In the genomic region with DNA sequence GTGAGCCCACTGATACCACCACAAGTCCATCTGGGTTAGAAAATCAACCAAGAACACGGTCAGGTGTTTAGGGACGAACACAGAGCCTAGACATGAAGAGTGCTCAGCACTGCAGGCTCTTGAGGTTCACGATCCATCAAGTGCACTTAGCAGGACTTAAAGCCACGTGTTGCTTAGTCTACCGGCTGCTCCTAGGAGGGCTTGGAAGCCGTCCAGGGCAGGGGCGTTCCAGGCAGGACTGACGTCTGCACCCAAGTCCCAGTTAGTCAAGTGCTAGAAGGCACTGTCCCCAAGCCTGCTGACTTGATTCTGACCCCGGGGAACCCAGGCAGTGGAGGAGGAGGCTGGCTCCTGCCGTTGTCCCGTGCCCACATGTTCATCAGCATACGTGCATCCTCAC, we compare ENCODE assay signal across 27 mouse cellular contexts. TPM values are rescaled to one million over a fixed set of nuclear protein-coding genes. Genes with fewer than 3 reads are reported as not detected.
A peak's percentile ranks its signal among the peaks of the same experiment; 100 is the strongest.
DNase-seq lines count a peak whose midpoint lies in the region; ATAC-seq and TF ChIP-seq lines count a peak whose summit lies in the region.
"Had no signal": no experiment of that assay in that cellular context is flagged by ENCODE, and none has a peak within 500 bp of the region (broad histone marks: within the 10 kb centered on the region; RNA-seq: fewer than 3 reads in every experiment).

No protein-coding gene starts in this region.

- no peak overlapping the region for H3K27ac ChIP-seq in lung, postnatal 0 days (ENCODE audit: low read length)
- no peak overlapping the region for H3K27ac ChIP-seq in stomach, postnatal 0 days (replicated peaks)
- H3K27ac ChIP-seq: forebrain, embryonic 10.5 days; hindbrain, embryonic 14.5 days; limb, embryonic 15.5 days; liver, embryonic 14.5 days; midbrain, embryonic 12.5 days had no signal

- peak; percentile 40 for DNase-seq in heart, postnatal 4 days
- no peak for DNase-seq in heart, adult 8-10 months (ENCODE audit: low spot score)
- DNase-seq in lung, adult 2 months: peak; percentile 68
- DNase-seq in lung, postnatal 0 days (ENCODE audit: low spot score): peak; percentile 91
- no peak for DNase-seq in stomach, postnatal 0 days (ENCODE audit: low spot score)
- no peak for DNase-seq in layer of hippocampus, postnatal 14 days (ENCODE audit: low spot score in 2 of 2)
- no peak for DNase-seq in kidney, adult 18-20 months
- DNase-seq: adrenal gland, adult 8-10 months; cerebellum, adult 8-10 months; gastrocnemius, postnatal 36 days; kidney, adult 8-10 months; kidney, postnatal 10 days; layer of hippocampus, postnatal 36 days; thymus, adult 2 months; thymus, postnatal 4 days had no signal

- peaks cover 62% of the 10 kb centered on the region for H3K36me3 ChIP-seq in lung, postnatal 0 days (ENCODE audit: insufficient read depth, low read length)
- peaks cover 68% of the 10 kb centered on the region for H3K36me3 ChIP-seq in stomach, postnatal 0 days (ENCODE audit: control insufficient read depth, insufficient read depth, low read length)

- no peaks in the 10 kb centered on the region for H3K27me3 ChIP-seq in lung, postnatal 0 days (replicated peaks; ENCODE audit: insufficient read depth, low read length)
- H3K27me3 ChIP-seq in stomach, postnatal 0 days (ENCODE audit: control insufficient read depth, insufficient read depth, low read length): no peaks in the 10 kb centered on the region
- H3K27me3 ChIP-seq: limb, embryonic 15.5 days; midbrain, embryonic 12.5 days had no signal

- H3K4me2 ChIP-seq in lung, postnatal 0 days (replicated peaks; ENCODE audit: low read depth, low read length): no peak overlapping the region
- H3K4me2 ChIP-seq in stomach, postnatal 0 days (replicated peaks; ENCODE audit: low read depth): no peak overlapping the region
- H3K4me2 ChIP-seq: heart, embryonic 11.5 days; hindbrain, embryonic 14.5 days; limb, embryonic 15.5 days; midbrain, embryonic 12.5 days had no signal

- H3K9me3 ChIP-seq in lung, postnatal 0 days (ENCODE audit: low read length): no peaks in the 10 kb centered on the region
- H3K9me3 ChIP-seq in stomach, postnatal 0 days (ENCODE audit: control insufficient read depth, low read length): no peaks in the 10 kb centered on the region
- H3K9me3 ChIP-seq: forebrain, embryonic 10.5 days; limb, embryonic 15.5 days; midbrain, embryonic 12.5 days had no signal

- TF ChIP-seq CTCF in lung, adult 2 months (IDR thresholded peaks at IDR 0.05; ENCODE audit: insufficient read depth, low read length): no peak
- no peak for TF ChIP-seq CTCF in lung, postnatal 0 days (IDR thresholded peaks at IDR 0.05)
- no peak for TF ChIP-seq CTCF in stomach, postnatal 0 days (IDR thresholded peaks at IDR 0.05; ENCODE audit: low read depth)

- H3K4me1 ChIP-seq in lung, adult 2 months (ENCODE audit: control insufficient read depth, insufficient read depth, low read length): peaks cover 2% of the 10 kb centered on the region; the same call in 1 of the 2 replicates
- no peaks in the 10 kb centered on the region for H3K4me1 ChIP-seq in lung, postnatal 0 days (ENCODE audit: insufficient read depth, low read depth, low read length)
- H3K4me1 ChIP-seq in stomach, postnatal 0 days (replicated peaks; ENCODE audit: control insufficient read depth, insufficient read depth): no peaks in the 10 kb centered on the region
- H3K4me1 ChIP-seq: forebrain, embryonic 10.5 days; limb, embryonic 15.5 days; midbrain, embryonic 12.5 days had no signal

- H3K4me3 ChIP-seq in lung, adult 2 months (replicated peaks; ENCODE audit: extremely low read depth, low read depth, low read length): no peak overlapping the region
- no peak overlapping the region for H3K4me3 ChIP-seq in lung, postnatal 0 days (ENCODE audit: low read depth, low read length)
- no peak overlapping the region for H3K4me3 ChIP-seq in stomach, postnatal 0 days (ENCODE audit: low read depth, low read length)
- H3K4me3 ChIP-seq: forebrain, embryonic 10.5 days; limb, embryonic 15.5 days; midbrain, embryonic 12.5 days had no signal

- TF ChIP-seq POLR2A in lung, adult 2 months (IDR thresholded peaks at IDR 0.05; ENCODE audit: borderline replicate concordance, extremely low read depth, low read depth, low read length): no peak

- ATAC-seq in lung, postnatal 0 days: peak; percentile 95
- 0 out of 2 replicates have a peak, but pooled peaks have one; percentile 14 for ATAC-seq in stomach, postnatal 0 days (ENCODE audit: low FRiP score, low TSS enrichment)
- ATAC-seq: activated CD4-positive, CD25-positive, alpha-beta regulatory T cell, adult 4 months; inflammation-experienced regulatory T-cells, adult 6 months had no signal

- 59% methylated on average over 12 of the region's 12 CpGs for WGBS in lung, adult 2 months
- 46% methylated on average over 12 of the region's 12 CpGs for WGBS in lung, postnatal 0 days
- WGBS in stomach, postnatal 0 days: 65% methylated on average over 12 of the region's 12 CpGs

- no peak; the same call in 1 of the 2 replicates for TF ChIP-seq EP300 in lung, postnatal 0 days (IDR thresholded peaks at IDR 0.05)
- TF ChIP-seq EP300 in stomach, postnatal 0 days (optimal IDR thresholded peaks at IDR 0.05): no peak

- H3K9ac ChIP-seq in lung, postnatal 0 days (replicated peaks; ENCODE audit: low read depth): no peak overlapping the region
- no peak overlapping the region for H3K9ac ChIP-seq in stomach, postnatal 0 days (ENCODE audit: low read length)
- H3K9ac ChIP-seq: hindbrain, embryonic 14.5 days; limb, embryonic 15.5 days; liver, embryonic 14.5 days; midbrain, embryonic 12.5 days had no signal

RNA-seq across cellular contexts. Expression of gene Amn, which starts 49.7 kb away (rescaled TPM):
- under 1 TPM in 1 of 2 experiments, not detected in 1; 0.43 TPM for total RNA-seq in heart, postnatal 4 days (2021)
- total RNA-seq in heart, adult 8-10 months (2022): under 1 TPM in 1 of 4 experiments, not detected in 3; 0.41 TPM
- polyA plus RNA-seq in lung, adult 2 months (2012; rRNA removed): 0.43 and 0.66 TPM in 2 replicates
- 0.31 and 0.40 TPM in 2 replicates for polyA plus RNA-seq in lung, postnatal 0 days (2015; fragmentation: Nextera tagmentation; extraction: Ambion mirVana)
- polyA plus RNA-seq in stomach, postnatal 0 days (2015; fragmentation: Nextera tagmentation; extraction: Ambion mirVana): 0.22 TPM in 2 replicates
- total RNA-seq in layer of hippocampus, postnatal 14 days (2021): 10 to 100 TPM in 1 of 2 experiments, 1 to 10 TPM in 1; 5.9 to 11.1 TPM
- total RNA-seq: gastrocnemius, adult 18-20 months; gastrocnemius, postnatal 36 days; heart, postnatal 25 days; megakaryocyte progenitor cell, adult 5-6 weeks; monocyte, adult 5-6 weeks had no signal
- polyA plus RNA-seq: activated CD4-positive, CD25-positive, alpha-beta regulatory T cell, adult 4 months; inflammation-experienced regulatory T-cells, adult 6 months had no signal

RNA-seq across cellular contexts. Expression of gene Cdc42bpb, which starts 57.0 kb away (rescaled TPM):
- 100 to 1,000 TPM; 112 to 116 TPM for total RNA-seq in heart, postnatal 4 days (2021)
- total RNA-seq in heart, adult 8-10 months (2022): 10 to 100 TPM; 45.5 to 59.7 (median 53.9) TPM
- polyA plus RNA-seq in lung, adult 2 months (2012; rRNA removed): 305 and 359 TPM in 2 replicates
- 29.0 and 32.5 TPM in 2 replicates for polyA plus RNA-seq in lung, postnatal 0 days (2015; fragmentation: Nextera tagmentation; extraction: Ambion mirVana)
- 18.6 and 18.7 TPM in 2 replicates for polyA plus RNA-seq in stomach, postnatal 0 days (2015; fragmentation: Nextera tagmentation; extraction: Ambion mirVana)
- 100 to 1,000 TPM; 117 to 125 TPM for total RNA-seq in layer of hippocampus, postnatal 14 days (2021)

Comparison
In these comparisons a context has a peak if more than half of its experiments do, and no peak if none do; other contexts are left out.
1. DNase-seq: peak in heart, postnatal 4 days (single experiment), lung, adult 2 months (single experiment) and lung, postnatal 0 days (single experiment); none in heart, adult 8-10 months (single experiment), stomach, postnatal 0 days (single experiment), layer of hippocampus, postnatal 14 days (0 of 2) and kidney, adult 18-20 months (single experiment).
2. RNA of gene Amn, which starts 49.7 kb away (total RNA-seq): 5.9 to 11.1 TPM in layer of hippocampus, postnatal 14 days; 0.43 TPM in heart, postnatal 4 days and 0.41 TPM in heart, adult 8-10 months; every median in the first group is over 4 times any median in the second.